Mouse (Mus musculus) small intestine, adult 2 months (tissue): ENCODE measurements around the gene Dhx33. TPM values are rescaled to one million over a fixed set of nuclear protein-coding genes. Genes with fewer than 3 reads are reported as not detected.

Experiments
- H3K27ac ChIP-seq: fragments of 200-500 bp; 2 replicates; pipeline ENCODE4 v1.5.1; 2012; ENCODE audit warnings: low read depth, low read length, control low read depth, inconsistent platforms; ENCODE audit not compliant: insufficient read depth
- H3K27me3 ChIP-seq: fragments of 200-500 bp; 2 replicates; pipeline ENCODE4 v1.6.1; 2012; ENCODE audit warnings: mild to moderate bottlenecking, moderate library complexity, low read length, inconsistent platforms; ENCODE audit not compliant: control insufficient read depth, insufficient read depth
- H3K36me3 ChIP-seq: fragments of 200-500 bp; 2 replicates; pipeline ENCODE4 v1.6.1; 2012; ENCODE audit warnings: mild to moderate bottlenecking, low read length, control low read depth, inconsistent platforms; ENCODE audit not compliant: control insufficient read depth, insufficient read depth
- H3K4me1 ChIP-seq: fragments of 200-500 bp; 2 replicates; pipeline ENCODE4 v1.6.1; 2012; ENCODE audit warnings: low read length, inconsistent platforms, mixed read lengths; ENCODE audit not compliant: control insufficient read depth, insufficient read depth, insufficient read length
- H3K4me3 ChIP-seq: fragments of 200-500 bp; 2 replicates; pipeline ENCODE4 v1.5.1; 2012; ENCODE audit warnings: low read depth, mild to moderate bottlenecking, control low read depth, inconsistent platforms, low read length, moderate library complexity
- CTCF ChIP-seq: fragments of 200-500 bp; IDR thresholded peaks from 2 replicates; pipeline ENCODE4 v1.5.1; 2012; ENCODE audit warnings: low read depth, mild to moderate bottlenecking, control low read depth, inconsistent platforms, low read length, moderate library complexity, mixed read lengths; ENCODE audit not compliant: insufficient replicate concordance, insufficient read length; ENCODE audit errors: extremely low read depth
- POLR2A ChIP-seq: fragments of 200-500 bp; IDR thresholded peaks from 2 replicates; pipeline ENCODE4 v1.6.1; 2012; ENCODE audit warnings: low read depth, mild to moderate bottlenecking, control low read depth, inconsistent platforms, low read length, moderate library complexity
- WGBS: fragments of 180-500 bp; shearing (Covaris S2); methylation state at CpG from one replicate; pipeline ENCODE4 v1.1.7; 2018; 5-methylcytosine and 5-hydroxymethylcytosine counted together
- polyA plus RNA-seq: library from polyadenylated mRNA; depleted of rRNA; stranded (reverse); fragments of >200 nt; gene quantifications from 2 replicates; pipeline ENCODE4 v1.2.3, GENCODE M21; 2012

Gene Dhx33
- polyA plus RNA-seq, 1 experiment: 8.2 TPM

GRCm38 (mm10) chr11:71029403-71030118, 25.3 kb upstream of the Dhx33 start:
- H3K4me3 ChIP-seq: no peak overlapping the region
- H3K4me1 ChIP-seq: no peaks in the 10 kb centered on the region
- no peak overlapping the region for H3K27ac ChIP-seq
- H3K36me3 ChIP-seq: peaks cover 24% of the 10 kb centered on the region
- WGBS: 71% methylated on average over 3 of the region's 3 CpGs
- no peak for TF ChIP-seq CTCF
- H3K27me3 ChIP-seq: peaks cover 3% of the 10 kb centered on the region; the same call in 1 of the 2 replicates

- H3K4me3 ChIP-seq: no peak overlapping the region
- H3K27me3 ChIP-seq: peaks cover 2% of the 10 kb centered on the region; the same call in 1 of the 2 replicates
- H3K36me3 ChIP-seq: peaks cover 24% of the 10 kb centered on the region
- H3K27ac ChIP-seq: no peak overlapping the region
- WGBS: 58% methylated on average over 3 of the region's 3 CpGs
- no peaks in the 10 kb centered on the region for H3K4me1 ChIP-seq
- TF ChIP-seq CTCF (no peak), POLR2A (no peak)
These were observed 24.0 kb upstream of the Dhx33 start for GRCm38 (mm10) chr11:71028280-71028679.

- H3K4me3 ChIP-seq: peak within 1 kb of the TSS; percentile 91
- no peaks in the 10 kb centered on the region for H3K27me3 ChIP-seq
- H3K27ac ChIP-seq: peak within 1 kb of the TSS; percentile 80
- WGBS: under 1% methylated on average over 71 of the region's 71 CpGs
- H3K36me3 ChIP-seq: peaks cover 5% of the 10 kb centered on the region; the same call in 1 of the 2 replicates
- peaks cover 5% of the 10 kb centered on the region; the same call in 1 of the 2 replicates for H3K4me1 ChIP-seq
- TF ChIP-seq CTCF: no peak
- peak; percentile 68; the same call in 1 of the 2 replicates for TF ChIP-seq POLR2A
These were observed 15.2 kb upstream of the Dhx33 start, which contains the start of the genes Mis12 and Derl2 for GRCm38 (mm10) chr11:71019201-71020068. Gene Mis12, plus strand, starts transcription at chr11:71019611. Gene Derl2, minus strand, starts transcription at chr11:71019841.

- TF ChIP-seq POLR2A: no peak; the same call in 1 of the 2 replicates
- TF ChIP-seq CTCF: no peak
- Histone ChIP-seq H3K27ac (peak overlapping the region; percentile 65), H3K27me3 (no peaks in the 10 kb centered on the region), H3K4me1 (peaks cover 5% of the 10 kb centered on the region; the same call in 1 of the 2 replicates), H3K36me3 (peaks cover 8% of the 10 kb centered on the region), H3K4me3 (peak overlapping the region; percentile 91)
- WGBS: 3% methylated on average over 28 of the region's 28 CpGs
These were observed 14.4 kb upstream of the Dhx33 start for GRCm38 (mm10) chr11:71018416-71019200.

- Histone ChIP-seq H3K4me1 (peaks cover 3% of the 10 kb centered on the region; the same call in 1 of the 2 replicates), H3K36me3 (peaks cover 16% of the 10 kb centered on the region), H3K27me3 (no peaks in the 10 kb centered on the region), H3K27ac (no peak overlapping the region), H3K4me3 (no peak overlapping the region)
- 86% methylated on average over 1 of the region's 1 CpGs for WGBS
- TF ChIP-seq POLR2A: no peak
- TF ChIP-seq CTCF: no peak
These were observed 12.8 kb upstream of the Dhx33 start for GRCm38 (mm10) chr11:71017051-71017450.

GRCm38 (mm10) chr11:71012743-71013142, 8.5 kb upstream of the Dhx33 start:
- WGBS: 91% methylated on average over 7 of the region's 7 CpGs
- peaks cover 45% of the 10 kb centered on the region for H3K36me3 ChIP-seq

More at GRCm38 (mm10) chr11:71012743-71013142, 8.5 kb upstream of the Dhx33 start:
- Histone ChIP-seq H3K27me3 (no peaks in the 10 kb centered on the region), H3K27ac (no peak overlapping the region), H3K4me1 (no peaks in the 10 kb centered on the region), H3K4me3 (no peak overlapping the region)
- TF ChIP-seq CTCF (no peak), POLR2A (no peak)
